Mouse (Mus musculus): ENCODE measurements around the gene Slc10a4.
"Not testable (repeated sequence)": the region's sequence is repeated elsewhere in the genome, so short reads cannot be mapped to it uniquely, and the experiment has no call there.

Gene Slc10a4

GRCm38 (mm10) chr5:73013611-73014287, 7.1 kb downstream of the Slc10a4 start:
- DNase-seq (ENCODE audit: low spot score in 2 of 2), result not testable (repeated sequence)

- no peak for DNase-seq (ENCODE audit: low spot score in 2 of 2)
These were observed 8.1 kb downstream of the Slc10a4 start for GRCm38 (mm10) chr5:73014745-73015144.

- DNase-seq (ENCODE audit: low spot score in 2 of 2), result no peak
These were observed 17.1 kb downstream of the Slc10a4 start for GRCm38 (mm10) chr5:73023801-73024200.

DNA sequence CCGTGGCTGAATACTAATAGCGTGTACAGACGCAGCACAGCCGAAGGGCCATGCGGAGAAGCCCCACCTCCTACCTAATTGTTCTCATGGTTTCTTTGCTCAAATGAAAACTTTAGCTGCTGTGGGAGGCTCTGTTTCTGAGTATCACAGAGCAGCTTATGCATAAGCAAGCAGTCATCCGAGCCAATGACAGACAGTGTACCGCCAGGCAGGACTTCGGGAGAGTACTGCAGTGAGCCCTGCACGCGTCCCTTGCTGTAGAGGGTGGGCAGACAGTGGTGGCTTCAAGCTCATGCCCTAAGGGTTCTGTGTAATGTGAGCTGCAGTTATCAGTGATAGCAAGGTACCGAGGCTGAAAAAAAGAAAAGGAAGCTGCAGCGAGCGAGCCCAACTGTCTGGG, 22.0 kb downstream of the Slc10a4 start:
- DNase-seq (ENCODE audit: low spot score in 2 of 2), result no peak

GRCm38 (mm10) chr5:73032481-73032880, 25.8 kb downstream of the Slc10a4 start:
- no peak for DNase-seq (ENCODE audit: low spot score in 2 of 2)

DNA sequence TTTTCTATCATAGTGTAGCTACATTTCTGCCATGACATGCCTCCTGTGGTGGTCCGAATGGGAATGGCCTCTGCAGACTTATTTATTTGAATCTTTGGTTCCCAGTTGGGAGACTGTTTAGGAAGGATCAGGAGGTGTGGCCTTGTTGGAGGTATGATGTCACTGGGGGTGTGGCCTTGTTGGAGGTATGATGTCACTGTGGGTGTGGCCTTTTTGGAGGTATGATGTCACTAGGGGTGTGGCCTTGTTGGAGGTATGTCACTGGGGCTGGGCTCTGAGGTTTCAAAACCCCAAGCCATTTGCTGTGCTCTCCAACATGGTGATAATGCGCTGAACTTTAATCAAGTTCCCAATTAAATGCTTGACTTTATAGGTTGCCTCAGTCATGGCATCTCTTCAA, 37.4 kb downstream of the Slc10a4 start:
- DNase-seq (ENCODE audit: low spot score in 2 of 2), result no peak

DNA sequence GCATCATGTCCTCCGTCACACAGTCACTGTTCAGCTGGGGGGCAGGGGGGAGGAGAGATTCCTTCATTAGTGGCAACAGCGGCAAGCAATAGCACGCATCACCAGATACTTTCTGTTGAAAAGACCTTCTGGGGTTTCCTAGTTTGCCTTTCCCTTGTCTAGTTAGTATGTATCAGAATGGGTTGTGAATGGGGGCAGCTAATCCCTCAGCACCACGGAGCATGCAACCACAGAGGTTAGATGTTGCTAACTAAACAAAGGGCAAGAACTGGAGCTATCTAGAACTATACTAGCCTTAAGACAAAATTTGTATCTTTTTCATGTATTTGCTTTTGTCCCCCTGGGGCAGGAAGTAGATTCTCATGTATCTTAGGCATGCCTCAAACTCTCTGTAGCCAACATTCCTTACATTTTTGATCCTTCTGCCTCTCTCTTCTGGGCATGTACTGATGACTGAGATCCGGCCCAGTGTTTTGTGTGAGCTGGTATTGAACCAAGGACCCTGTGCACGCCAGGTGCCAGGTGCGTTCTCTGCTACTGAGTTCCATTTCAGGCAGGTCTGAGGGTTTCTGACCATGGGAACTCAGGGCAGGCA, 41.1 kb downstream of the Slc10a4 start:
- DNase-seq (ENCODE audit: low spot score in 2 of 2), result no peak

- no peak for DNase-seq (ENCODE audit: low spot score in 2 of 2)
These were observed 47.2 kb downstream of the Slc10a4 start for GRCm38 (mm10) chr5:73053933-73054332.

GRCm38 (mm10) chr5:73056457-73056856, 49.8 kb downstream of the Slc10a4 start:
- peak in 1 of 2 experiments; percentile 48 for DNase-seq (ENCODE audit: low spot score in 2 of 2)

GRCm38 (mm10) chr5:73056937-73057336, 50.3 kb downstream of the Slc10a4 start:
- no peak for DNase-seq (ENCODE audit: low spot score in 2 of 2)

DNA sequence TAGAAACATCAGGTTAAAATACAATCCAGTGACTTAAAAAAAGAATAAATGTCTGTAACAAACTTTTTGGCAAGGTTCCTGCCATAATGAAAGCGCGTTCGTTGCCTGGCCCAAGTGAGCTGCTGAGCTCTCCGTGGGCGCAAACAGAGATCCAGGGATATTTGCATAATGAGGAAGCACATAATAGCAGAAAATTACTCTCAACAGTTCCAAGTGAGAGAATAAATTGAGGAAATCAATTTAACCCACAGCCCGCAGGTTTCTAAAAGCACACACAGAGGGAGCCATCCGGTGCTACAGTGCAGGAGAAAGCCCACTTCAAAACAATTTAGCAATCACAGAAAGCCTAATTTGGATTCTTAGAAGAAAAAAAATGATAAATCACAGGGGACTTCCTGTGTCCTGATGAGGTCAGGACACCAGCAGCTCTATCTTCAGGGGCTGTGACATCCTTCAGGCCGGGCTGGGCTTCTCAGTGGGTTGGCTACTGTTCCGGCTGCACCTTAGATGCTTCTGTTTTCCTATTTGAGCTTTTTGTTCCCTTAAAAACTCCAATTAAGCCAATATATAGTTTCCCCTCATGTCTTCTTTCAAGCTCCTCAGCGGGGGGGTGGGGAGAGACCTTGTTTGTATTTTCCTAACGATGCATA, 54.9 kb downstream of the Slc10a4 start:
- DNase-seq (ENCODE audit: low spot score in 2 of 2), result no peak

Data from spleen, postnatal 10 days (tissue).